Mouse (Mus musculus) layer of hippocampus, adult 9-10 months (tissue): ENCODE data around the gene Adh6a.
"Not testable (repeated sequence)": the region's sequence is repeated elsewhere in the genome, so short reads cannot be mapped to it uniquely, and the experiment has no call there.

Experiments used
- DNase-seq: peaks from one replicate; pipeline ENCODE4 v3.0.0; 2022; ENCODE audit warnings: low spot score

Gene Adh6a

GRCm38 (mm10) chr3:138325466-138325865 is 12.4 kb downstream of the Adh6a start:
- DNase-seq: no peak

DNA sequence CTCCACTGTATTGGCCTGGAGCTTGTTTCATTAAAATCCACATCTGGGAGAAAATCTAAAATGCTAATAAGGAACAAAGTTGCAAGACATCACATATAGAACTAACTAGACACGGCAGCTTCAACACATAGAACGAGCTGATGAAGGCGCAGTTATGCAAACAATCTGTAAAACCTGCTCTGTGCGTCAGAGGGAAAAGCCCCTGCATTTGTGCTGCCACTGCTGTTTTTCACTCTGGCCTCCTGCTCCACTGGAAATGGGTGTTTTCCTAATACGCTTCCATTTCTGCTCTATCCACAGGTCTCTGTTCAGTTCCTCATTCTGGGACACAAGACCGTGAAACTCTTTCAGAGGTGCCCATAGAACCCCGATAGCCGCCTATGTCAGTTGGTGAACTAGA is 20.8 kb downstream of the Adh6a start:
- no peak for DNase-seq

- no peak for DNase-seq
These were observed 21.2 kb downstream of the Adh6a start for GRCm38 (mm10) chr3:138334320-138334719.

GRCm38 (mm10) chr3:138335566-138335965 is 22.5 kb downstream of the Adh6a start:
- DNase-seq: no peak

GRCm38 (mm10) chr3:138336104-138336754 is 23.1 kb downstream of the Adh6a start:
- no peak for DNase-seq

DNA sequence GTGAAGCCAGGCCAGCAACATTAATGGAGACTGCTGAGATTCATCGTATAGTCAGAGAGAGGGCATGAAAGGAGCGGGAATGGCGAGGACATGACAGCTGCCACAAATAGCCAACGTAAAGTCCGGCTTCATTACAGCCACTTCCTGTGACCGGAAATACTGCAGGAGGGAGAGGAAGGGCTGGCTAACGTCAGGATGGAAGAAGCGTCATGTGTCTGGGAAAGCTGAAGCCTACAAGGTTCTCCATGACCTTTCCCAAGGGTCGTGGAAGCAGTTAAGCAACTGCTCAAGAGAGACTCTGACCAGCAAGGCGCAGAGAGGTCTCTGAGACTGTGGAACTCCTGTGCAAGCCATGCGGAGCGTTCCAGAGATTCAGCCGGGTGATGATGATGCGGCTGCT is 28.4 kb downstream of the Adh6a start, which contains the start of gene Adh6b:
Adh6b (plus strand) TSS at position 305 of the 400 bp plus-strand sequence.
- no peak for DNase-seq

DNA sequence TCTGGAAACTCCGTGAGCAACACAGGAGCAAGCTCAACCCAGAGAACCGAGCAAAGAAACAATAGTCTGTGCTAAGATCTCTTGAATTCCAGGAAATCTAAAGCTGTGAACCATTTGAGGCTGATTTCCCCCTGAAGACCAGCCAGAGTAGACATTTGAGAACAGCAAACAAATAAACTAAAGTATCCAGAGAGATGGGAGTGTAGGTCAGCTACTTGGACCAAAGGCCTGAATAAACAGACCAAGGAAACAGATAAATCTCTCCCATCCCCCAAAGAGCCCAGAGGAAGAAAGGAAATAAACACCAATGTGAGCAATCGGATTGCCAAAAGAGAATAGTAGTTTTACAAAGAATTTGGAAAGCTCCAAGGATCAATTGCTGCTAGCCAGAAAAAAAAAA is 34.0 kb downstream of the Adh6a start:
- DNase-seq: no peak

DNA sequence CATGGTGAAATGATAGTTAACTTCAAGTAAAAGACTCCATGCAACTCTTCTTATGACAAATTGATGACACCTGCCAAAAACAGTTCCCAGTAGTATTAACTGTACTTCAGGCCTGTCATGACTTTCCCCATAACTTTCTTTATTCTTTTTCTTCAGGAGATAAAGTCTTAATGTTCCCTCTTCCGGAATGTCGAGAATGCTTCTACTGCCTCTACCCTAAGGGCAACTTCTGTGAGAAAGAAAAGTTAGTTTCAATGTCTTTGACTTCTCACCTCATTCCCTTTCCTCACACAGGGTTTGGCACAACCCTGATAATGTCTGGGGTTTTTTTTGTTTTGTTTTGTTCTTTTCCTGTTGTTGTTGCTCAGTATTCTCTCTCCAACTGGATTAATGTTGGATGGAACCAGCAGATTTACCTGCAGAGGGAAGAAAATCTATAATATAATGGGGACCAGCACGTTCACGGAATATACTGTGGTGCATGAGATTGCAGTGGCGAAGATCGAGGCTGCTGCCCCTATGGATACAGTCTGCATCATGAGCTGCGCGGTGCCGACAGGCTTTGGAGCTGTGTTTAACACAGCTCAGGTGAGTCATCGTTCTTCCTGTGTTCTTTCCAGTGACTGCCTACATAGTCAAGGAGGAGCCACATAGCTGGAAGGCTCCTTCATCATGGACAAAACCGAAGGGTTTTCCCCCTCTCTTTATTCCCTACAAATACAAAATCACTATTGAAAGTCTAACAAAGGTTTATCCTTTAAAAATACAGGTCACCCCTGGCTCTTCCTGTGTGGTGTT is 39.1 kb downstream of the Adh6a start:
- DNase-seq: no peak

- no peak for DNase-seq
These were observed 45.8 kb downstream of the Adh6a start for GRCm38 (mm10) chr3:138358856-138359255.

DNA sequence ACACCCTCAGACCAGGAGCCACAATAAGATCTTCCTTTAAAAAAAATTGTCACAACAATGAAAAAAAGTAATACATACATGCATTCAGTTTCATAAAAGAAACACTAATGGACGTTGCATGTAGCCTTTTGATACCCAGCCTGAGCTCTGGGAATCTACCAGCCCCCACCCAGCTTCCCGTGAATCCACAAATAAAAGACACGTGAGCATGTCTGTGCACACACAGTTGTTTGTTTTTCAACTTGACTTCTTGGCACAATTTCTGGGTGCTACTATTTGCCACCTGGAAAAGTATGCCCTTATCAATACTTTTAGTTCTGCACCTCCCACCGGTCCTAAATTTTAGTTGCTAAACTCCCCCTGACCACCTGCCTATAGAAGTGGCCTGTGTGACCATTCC is 47.6 kb downstream of the Adh6a start:
- DNase-seq: no peak

GRCm38 (mm10) chr3:138362920-138363319 is 49.8 kb downstream of the Adh6a start:
- DNase-seq: no peak

DNA sequence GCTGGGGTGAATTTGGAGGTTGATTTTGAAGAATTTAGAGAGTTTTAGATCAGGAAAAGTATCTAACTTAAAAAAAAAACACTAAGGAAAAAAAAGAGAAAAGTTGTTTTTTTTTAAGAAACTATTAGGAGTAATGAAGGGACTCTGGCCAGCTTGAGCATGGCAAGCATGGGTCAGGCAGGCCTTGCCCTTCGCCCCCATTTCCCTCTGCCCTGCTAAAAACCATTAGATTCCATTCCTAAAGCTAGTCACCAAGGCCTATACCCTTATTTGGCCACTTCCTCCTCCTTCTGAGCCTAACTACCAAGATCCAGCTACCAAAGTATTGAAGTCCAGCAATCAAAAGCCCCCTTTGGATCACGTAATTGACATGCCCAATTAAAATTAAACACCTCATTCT is 53.1 kb downstream of the Adh6a start:
- DNase-seq: no peak

- DNase-seq: no peak
These were observed 56.5 kb downstream of the Adh6a start for GRCm38 (mm10) chr3:138369546-138369945.

DNA sequence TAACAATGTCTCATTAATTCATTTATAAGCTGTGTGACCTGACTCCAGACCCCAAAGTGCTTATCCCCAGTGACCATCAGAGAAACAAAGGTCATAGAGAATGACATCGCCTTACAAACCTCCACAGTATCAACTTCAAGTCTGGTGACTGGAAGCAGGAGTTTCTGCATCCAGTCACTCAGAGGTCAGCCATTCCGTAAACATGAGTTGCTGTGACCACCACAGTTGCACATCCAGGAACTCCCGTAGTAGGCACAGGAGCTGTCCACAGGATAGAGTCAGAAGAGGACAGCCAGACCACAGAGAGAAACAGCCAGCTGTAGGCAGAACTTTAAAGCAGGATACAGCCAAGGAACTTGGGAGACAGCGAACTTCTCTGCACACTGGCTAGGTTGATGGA is 57.2 kb downstream of the Adh6a start:
- DNase-seq: not testable (repeated sequence)

DNA sequence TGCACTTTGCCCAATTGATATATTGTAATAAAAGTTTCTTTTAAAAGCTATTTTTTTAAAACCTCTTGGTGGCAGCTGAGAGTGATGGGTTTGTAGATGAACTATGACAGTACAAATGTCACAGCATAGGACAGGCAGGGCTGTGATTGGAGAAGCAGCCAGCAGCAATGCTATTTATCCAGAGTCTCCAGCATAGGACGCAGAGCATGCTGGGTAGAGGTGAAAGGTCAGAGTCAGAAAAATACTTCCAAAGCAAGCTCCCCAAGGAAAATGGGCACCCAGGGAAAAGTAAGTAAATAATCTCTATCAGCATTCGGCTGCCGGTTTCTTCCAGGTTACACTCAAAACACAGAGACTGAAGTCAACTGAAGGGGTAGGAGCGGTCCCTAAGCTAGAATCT is 60.8 kb downstream of the Adh6a start:
- DNase-seq: no peak

DNA sequence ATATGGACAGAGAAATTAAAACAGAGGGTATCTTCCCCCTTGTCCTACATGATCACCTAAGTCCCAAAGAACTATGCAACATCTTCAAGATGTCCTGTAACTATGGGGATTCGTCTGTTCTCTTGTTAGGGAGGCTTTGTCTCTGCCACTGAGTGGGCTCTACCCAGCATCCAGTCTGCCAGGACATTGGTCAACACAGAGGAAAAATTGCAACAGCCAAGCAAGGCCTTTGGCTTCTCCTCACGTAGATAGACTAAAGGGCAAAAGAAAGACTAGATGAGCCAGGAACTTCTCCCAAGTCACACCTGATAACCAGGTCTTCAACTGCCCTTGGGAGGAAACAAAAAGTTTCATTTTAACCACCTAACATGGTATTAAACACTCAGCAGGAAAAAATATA is 62.1 kb downstream of the Adh6a start:
- DNase-seq: no peak
